Mouse (Mus musculus) intestine, embryonic 16.5 days (tissue): ENCODE results near the gene Atp2a2. TPM values are rescaled to one million over a fixed set of nuclear protein-coding genes. Genes with fewer than 3 reads are reported as not detected.
"Not testable (repeated sequence)": the region's sequence is repeated elsewhere in the genome, so short reads cannot be mapped to it uniquely, and the experiment has no call there.

Experiments
- ATAC-seq: fragments of 200-750 bp; cut with Nextera tagmentation; 2 replicates; pipeline ENCODE4 v1.8.0; 2017; ENCODE audit warnings: moderate TSS enrichment, moderate library complexity
- H3K27ac ChIP-seq: fragments of 300-500 bp; sonication (generic); 2 replicates; pipeline ENCODE4 v1.5.1; 2014; ENCODE audit warnings: mild to moderate bottlenecking, low read length
- H3K27me3 ChIP-seq: fragments of 300-500 bp; sonication (generic); replicated peaks from 2 replicates; pipeline ENCODE4 v1.6.1; 2014; ENCODE audit warnings: low read length, control low read depth, mixed read lengths; ENCODE audit not compliant: control insufficient read depth, insufficient read depth
- H3K36me3 ChIP-seq: fragments of 300-500 bp; sonication (generic); 2 replicates; pipeline ENCODE4 v1.6.1; 2014; ENCODE audit warnings: low read length, control low read depth; ENCODE audit not compliant: control insufficient read depth, insufficient read depth
- H3K4me1 ChIP-seq: fragments of 300-500 bp; sonication (generic); 2 replicates; pipeline ENCODE4 v1.6.1; 2014; ENCODE audit warnings: low read length, control low read depth, mixed read lengths; ENCODE audit not compliant: control insufficient read depth, insufficient read depth
- H3K4me2 ChIP-seq: fragments of 300-500 bp; sonication (generic); 2 replicates; pipeline ENCODE4 v1.6.1; 2014; ENCODE audit warnings: low read depth, low read length, control low read depth
- H3K4me3 ChIP-seq: fragments of 300-500 bp; sonication (generic); 2 replicates; pipeline ENCODE4 v1.5.1; 2014; ENCODE audit warnings: mild to moderate bottlenecking, low read length
- H3K9ac ChIP-seq: fragments of 300-500 bp; sonication (generic); 2 replicates; pipeline ENCODE4 v1.6.1; 2014; ENCODE audit warnings: low read depth, low read length
- H3K9me3 ChIP-seq: fragments of 300-500 bp; sonication (generic); 2 replicates; pipeline ENCODE4 v1.6.1; 2016; ENCODE audit warnings: low read length, control low read depth; ENCODE audit not compliant: control insufficient read depth
- WGBS: fragments of 180-500 bp; shearing (Covaris S2); extraction: QIAGEN DNeasy Blood & Tissue Kit; methylation state at CpG from one replicate; pipeline ENCODE4 v1.1.7; 2014; 5-methylcytosine and 5-hydroxymethylcytosine counted together
- polyA plus RNA-seq: library from polyadenylated mRNA; unstranded; fragments of >200 nt; fragmentation: Nextera tagmentation; extraction: Ambion mirVana; gene quantifications from 2 replicates; pipeline ENCODE4 v1.2.1, GENCODE M21; 2015

Atp2a2 gene
- polyA plus RNA-seq, 1 experiment from 2014 or later: 20.4 TPM

- Histone ChIP-seq H3K27ac (no peak overlapping the region), H3K9ac (no peak overlapping the region), H3K4me3 (no peak overlapping the region), H3K4me1 (no peaks in the 10 kb centered on the region), H3K27me3 (no peaks in the 10 kb centered on the region), H3K9me3 (no peaks in the 10 kb centered on the region), H3K4me2 (no peak overlapping the region), H3K36me3 (peaks cover 17% of the 10 kb centered on the region)
- ATAC-seq: no peak
- 84% methylated on average over 10 of the region's 10 CpGs for WGBS
These were observed 10.6 kb downstream of the Atp2a2 start for GRCm38 (mm10) chr5:122491385-122491784.

GRCm38 (mm10) chr5:122490148-122490547 is 11.9 kb downstream of the Atp2a2 start:
- WGBS: 97% methylated on average over 2 of the region's 2 CpGs
- H3K9me3 ChIP-seq: no peaks in the 10 kb centered on the region
- H3K4me3 ChIP-seq: no peak overlapping the region
- no peak overlapping the region for H3K9ac ChIP-seq
- peaks cover 18% of the 10 kb centered on the region for H3K36me3 ChIP-seq
- no peaks in the 10 kb centered on the region for H3K4me1 ChIP-seq
- H3K27me3 ChIP-seq: no peaks in the 10 kb centered on the region
- no peak for ATAC-seq
- no peak overlapping the region for H3K4me2 ChIP-seq
- H3K27ac ChIP-seq: no peak overlapping the region

- ATAC-seq: no peak
- Histone ChIP-seq H3K27ac (no peak overlapping the region), H3K4me2 (no peak overlapping the region), H3K27me3 (no peaks in the 10 kb centered on the region), H3K4me1 (no peaks in the 10 kb centered on the region), H3K4me3 (no peak overlapping the region), H3K9me3 (no peaks in the 10 kb centered on the region), H3K9ac (no peak overlapping the region), H3K36me3 (peaks cover 23% of the 10 kb centered on the region)
- WGBS: 87% methylated on average over 6 of the region's 6 CpGs
These were observed 14.2 kb downstream of the Atp2a2 start for GRCm38 (mm10) chr5:122487825-122488224.

- not testable (repeated sequence) for H3K27ac ChIP-seq, H3K9me3 ChIP-seq, ATAC-seq, H3K4me3 ChIP-seq, H3K27me3 ChIP-seq, H3K4me1 ChIP-seq, H3K9ac ChIP-seq, H3K4me2 ChIP-seq
- WGBS: 71% methylated on average over 5 of the region's 5 CpGs
- H3K36me3 ChIP-seq: peaks cover 19% of the 10 kb centered on the region
These were observed 15.8 kb downstream of the Atp2a2 start for GRCm38 (mm10) chr5:122486243-122486642.

DNA sequence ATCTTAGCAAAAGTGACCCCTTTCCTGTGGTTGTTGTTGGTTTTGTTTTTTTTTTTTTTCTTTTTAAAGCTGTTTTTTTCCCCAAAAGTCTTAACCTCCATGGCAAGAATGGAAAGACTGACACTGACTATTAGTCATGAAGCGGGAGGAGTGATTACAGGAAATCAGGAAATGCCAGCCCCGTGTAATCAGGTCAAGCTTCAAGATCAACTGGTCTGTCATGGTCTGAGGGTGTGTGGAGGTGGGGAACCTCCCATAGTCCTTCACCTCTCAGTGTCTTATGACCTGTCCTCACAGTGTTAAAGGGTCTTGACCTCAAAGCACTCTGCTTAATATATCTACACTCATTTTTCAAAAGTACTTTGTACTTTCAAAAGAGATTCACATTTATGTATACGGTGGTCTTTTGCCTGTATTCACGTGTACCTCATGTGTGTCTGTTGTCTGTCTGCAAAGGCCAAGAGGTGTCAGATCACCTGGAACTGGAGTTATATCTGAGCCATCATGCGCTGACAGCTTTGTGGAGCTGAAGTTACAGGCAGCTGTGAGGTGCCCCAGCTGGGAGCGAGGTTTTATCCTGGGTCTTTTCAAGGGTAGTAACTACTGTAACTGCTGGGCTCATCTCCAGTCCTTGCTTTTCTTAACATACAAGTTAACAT is 19.2 kb downstream of the Atp2a2 start:
- Histone ChIP-seq H3K9me3 (no peaks in the 10 kb centered on the region), H3K4me3 (no peak overlapping the region), H3K27ac (no peak overlapping the region), H3K36me3 (peaks cover 11% of the 10 kb centered on the region), H3K27me3 (no peaks in the 10 kb centered on the region), H3K4me1 (no peaks in the 10 kb centered on the region), H3K4me2 (no peak overlapping the region), H3K9ac (no peak overlapping the region)
- ATAC-seq: no peak
- WGBS: 85% methylated on average over 6 of the region's 6 CpGs

DNA sequence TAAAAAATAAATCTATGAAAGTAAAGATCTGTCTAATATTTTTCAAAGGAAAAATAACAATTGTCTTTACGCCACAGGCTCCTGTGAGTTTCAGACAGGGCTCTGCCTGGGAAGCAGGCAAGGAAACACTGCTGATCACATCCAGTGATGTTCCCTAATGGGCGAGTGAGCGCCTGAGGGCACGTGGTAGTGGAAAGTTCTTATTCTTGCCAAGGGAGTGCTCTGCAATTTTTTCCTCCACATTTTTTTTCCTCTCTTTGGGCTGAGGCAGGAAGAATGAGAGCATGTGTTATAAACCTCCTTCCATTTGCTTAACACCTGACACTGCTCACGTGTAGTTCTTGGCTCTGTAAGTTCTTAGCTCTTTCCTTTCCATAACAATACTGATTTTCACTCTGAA is 20.2 kb downstream of the Atp2a2 start:
- H3K9me3 ChIP-seq: no peaks in the 10 kb centered on the region
- H3K27me3 ChIP-seq: no peaks in the 10 kb centered on the region
- no peaks in the 10 kb centered on the region for H3K4me1 ChIP-seq
- no peak overlapping the region for H3K4me2 ChIP-seq
- 82% methylated on average over 5 of the region's 5 CpGs for WGBS
- H3K27ac ChIP-seq: no peak overlapping the region
- ATAC-seq: no peak
- no peak overlapping the region for H3K9ac ChIP-seq
- H3K36me3 ChIP-seq: peaks cover 11% of the 10 kb centered on the region
- no peak overlapping the region for H3K4me3 ChIP-seq

- Histone ChIP-seq H3K4me2 (no peak overlapping the region), H3K36me3 (0 out of 2 replicates have a peak, but pooled peaks cover 6% of the 10 kb centered on the region), H3K27me3 (no peaks in the 10 kb centered on the region), H3K4me3 (no peak overlapping the region), H3K27ac (no peak overlapping the region), H3K9me3 (no peaks in the 10 kb centered on the region), H3K9ac (no peak overlapping the region), H3K4me1 (no peaks in the 10 kb centered on the region)
- ATAC-seq: no peak
- WGBS: 56% methylated on average over 2 of the region's 2 CpGs
These were observed 22.9 kb downstream of the Atp2a2 start for GRCm38 (mm10) chr5:122479131-122479530.

DNA sequence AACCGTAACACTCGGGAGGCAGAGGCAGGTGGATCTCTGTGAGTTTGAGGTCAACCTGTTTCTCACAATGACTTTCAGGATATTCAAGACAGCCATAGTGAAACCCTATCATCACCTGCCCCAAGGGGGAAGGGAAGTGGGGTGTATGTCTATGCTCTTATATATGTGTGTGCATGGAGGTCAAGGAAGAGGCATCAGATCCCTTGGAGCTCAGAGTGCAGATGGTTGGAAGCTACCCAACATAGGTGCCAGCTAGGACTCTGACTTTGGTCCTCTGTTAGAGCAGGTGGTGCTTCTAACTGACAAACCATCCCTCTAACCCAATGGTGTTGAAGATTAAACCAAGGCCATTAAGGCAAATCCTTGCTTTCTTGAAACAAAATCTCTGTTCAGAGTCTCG is 24.5 kb downstream of the Atp2a2 start:
- H3K36me3 ChIP-seq: peaks cover 6% of the 10 kb centered on the region; the same call in 1 of the 2 replicates
- 92% methylated on average over 3 of the region's 3 CpGs for WGBS
- H3K9ac ChIP-seq: no peak overlapping the region

DNA sequence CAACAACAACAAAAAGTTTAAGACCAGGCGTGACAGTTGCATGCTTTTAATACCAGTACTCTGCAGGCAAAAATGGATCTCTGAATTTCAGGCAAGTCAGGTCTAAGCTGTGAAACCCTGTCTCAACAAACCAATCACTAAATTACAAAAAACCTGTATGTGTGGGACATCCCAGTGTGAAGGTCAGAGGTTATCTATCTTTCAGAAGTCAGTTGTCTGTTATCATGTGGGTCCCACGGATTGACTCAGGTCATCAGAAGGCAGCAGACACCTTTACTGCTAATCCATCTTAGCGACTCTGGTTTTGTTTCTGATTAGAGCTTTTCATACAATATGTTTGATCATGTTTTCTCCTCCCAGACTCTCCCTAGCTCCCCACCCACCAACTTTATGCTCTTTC is 25.9 kb downstream of the Atp2a2 start:
- H3K9ac ChIP-seq: no peak overlapping the region
- 55% methylated on average over 3 of the region's 3 CpGs for WGBS
- no peak overlapping the region for H3K27ac ChIP-seq
- no peaks in the 10 kb centered on the region for H3K27me3 ChIP-seq
- H3K4me1 ChIP-seq: no peaks in the 10 kb centered on the region
- no peaks in the 10 kb centered on the region for H3K9me3 ChIP-seq
- no peak for ATAC-seq
- no peak overlapping the region for H3K4me3 ChIP-seq
- H3K36me3 ChIP-seq: peaks cover 8% of the 10 kb centered on the region
- H3K4me2 ChIP-seq: no peak overlapping the region

More for the DNA sequence above, 24.5 kb downstream of the Atp2a2 start:
- Histone ChIP-seq H3K27me3 (no peaks in the 10 kb centered on the region), H3K4me3 (no peak overlapping the region), H3K4me1 (no peaks in the 10 kb centered on the region), H3K27ac (no peak overlapping the region), H3K4me2 (no peak overlapping the region), H3K9me3 (no peaks in the 10 kb centered on the region)
- no peak for ATAC-seq
